Mouse (Mus musculus): ENCODE results near the gene Gsto2.

DNA sequence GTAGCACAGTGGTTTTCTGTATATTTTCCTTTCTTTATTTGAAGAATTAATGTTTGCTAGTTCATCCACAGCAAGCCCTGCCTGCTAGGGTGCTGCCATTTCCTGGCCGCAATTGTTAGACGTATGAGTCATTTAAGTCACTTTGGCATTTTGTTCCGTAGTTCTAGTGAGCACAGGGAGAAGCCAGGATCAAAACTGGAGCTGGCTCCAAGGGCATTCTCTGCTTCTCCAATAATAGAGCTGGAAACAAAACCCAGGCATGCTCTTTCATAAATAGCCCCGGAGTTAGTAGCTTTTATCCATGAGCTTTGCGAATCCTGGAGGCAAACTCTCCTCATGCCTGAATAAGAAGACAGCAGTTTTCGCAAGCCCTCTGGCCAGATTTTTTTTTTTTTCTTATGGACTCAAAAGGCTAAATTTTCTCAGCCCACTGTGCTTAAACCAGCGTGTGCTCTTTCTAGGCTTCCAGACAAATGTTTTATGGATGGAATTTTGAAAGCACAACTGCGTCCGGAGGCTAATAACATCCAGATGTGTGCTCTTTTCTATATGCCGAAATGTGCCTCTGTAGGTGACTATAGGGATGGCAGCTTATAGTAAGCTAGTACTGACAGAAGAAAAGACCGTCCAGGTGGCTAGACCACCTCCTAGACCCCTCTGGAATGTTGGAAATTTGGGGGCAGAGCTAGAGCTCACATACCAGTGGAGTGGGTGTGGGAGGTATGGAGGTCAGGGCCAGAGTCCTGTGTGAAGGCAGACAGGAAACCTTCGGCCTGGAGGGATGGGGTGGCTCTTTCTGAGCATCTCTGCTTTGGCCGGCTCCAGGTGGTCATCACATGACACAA lies 11.2 kb upstream of the Gsto2 start:
- no peak for TF ChIP-seq POLR2A (IDR thresholded peaks at IDR 0.05; ENCODE audit: borderline replicate concordance, extremely low read depth, insufficient read depth, insufficient read length, poor library complexity, severe bottlenecking)
- peak; percentile 14; the same call in 1 of the 2 replicates for TF ChIP-seq CTCF (IDR thresholded peaks at IDR 0.05; ENCODE audit: borderline replicate concordance, extremely low read depth, insufficient read depth, insufficient read length)
